Mouse (Mus musculus): ENCODE data around the gene Cox6a1.
"Not testable (repeated sequence)": the region's sequence is repeated elsewhere in the genome, so short reads cannot be mapped to it uniquely, and the experiment has no call there.

Cox6a1 gene

DNA sequence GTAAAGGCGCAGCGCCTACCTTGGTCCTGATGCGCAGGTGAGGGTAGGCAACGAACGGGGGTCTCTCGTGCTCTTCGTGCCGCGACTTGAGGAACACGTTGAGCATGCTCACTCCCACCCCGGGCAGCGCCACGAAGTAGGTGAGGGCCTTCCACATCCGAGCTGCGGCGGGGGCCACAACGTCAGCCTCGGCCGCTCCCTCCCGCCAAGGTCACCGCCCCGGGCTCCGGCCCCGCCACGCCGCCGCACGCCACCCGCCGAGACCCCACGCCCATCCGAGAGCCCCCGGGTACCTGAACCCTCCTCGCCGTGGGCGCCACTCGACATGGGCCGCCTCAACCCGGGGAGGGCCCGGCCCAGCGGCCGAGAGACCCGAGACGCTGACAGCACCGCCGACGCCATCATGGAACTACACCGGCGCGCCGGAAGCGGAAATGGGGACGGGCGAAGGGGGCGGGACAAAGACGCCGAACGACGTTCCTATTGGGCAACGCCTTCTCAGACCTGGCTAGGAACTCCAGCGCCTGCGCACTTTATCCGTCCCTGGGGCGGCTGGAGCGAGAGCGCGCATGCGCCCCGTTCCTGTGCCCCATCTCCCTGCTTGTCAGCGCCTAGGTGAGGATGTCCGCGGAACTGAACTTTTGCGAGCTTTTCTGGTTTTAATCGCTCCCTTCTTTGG is at the start of gene Cox6a1:
TSS of gene Cox6a1 (minus strand) at position 436 of the 679 bp plus-strand sequence.
- DNase-seq (ENCODE audit: low spot score in 2 of 2) = peak; percentile 97 to 99

DNA sequence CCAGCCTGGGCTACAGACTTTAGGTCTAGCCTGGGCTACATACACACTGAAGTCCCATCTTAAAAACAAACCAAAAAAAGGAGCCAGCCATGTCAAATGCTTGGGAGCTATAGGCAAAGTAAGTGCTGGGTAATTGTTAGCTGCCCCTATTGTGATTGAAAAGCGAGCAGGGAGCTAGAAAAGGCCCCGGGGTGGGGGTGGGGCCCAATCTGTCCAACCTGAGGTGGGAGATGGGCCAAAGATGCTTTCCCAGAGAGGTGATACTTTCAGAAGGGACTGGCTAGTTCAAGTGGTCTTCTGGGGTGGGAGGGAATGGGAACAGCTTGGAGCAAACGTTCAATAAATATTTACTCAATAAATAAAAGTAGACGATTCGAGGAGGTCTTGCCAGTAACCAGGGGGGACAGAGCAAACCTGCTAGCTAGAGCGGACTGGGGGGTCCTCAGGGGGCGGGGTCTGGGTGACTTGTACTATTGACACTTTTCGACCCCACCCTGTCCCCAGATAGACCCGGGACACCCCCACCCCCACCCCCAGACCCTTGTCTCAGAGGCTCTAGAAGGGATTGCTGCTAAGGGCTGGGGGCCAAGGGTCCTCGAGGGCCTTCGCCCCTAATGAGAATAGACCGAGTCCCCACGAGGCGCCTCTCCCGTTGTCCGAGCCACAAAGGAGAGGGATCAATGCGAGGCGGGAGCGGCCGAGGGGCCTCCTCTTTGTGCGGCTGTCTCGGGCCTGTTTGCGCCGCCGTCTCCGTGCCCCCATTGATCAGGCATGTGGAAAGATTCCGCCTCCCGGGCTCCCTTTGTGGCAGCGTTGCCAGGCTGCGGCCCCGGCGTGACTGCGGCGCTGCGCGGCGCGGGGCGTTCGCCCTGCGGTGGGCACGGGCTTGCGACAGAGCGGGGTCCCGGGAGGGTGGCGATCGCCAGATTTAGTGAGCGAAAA is 49.3 kb upstream of the Cox6a1 start:
- no peak for DNase-seq (ENCODE audit: low spot score in 2 of 2)

DNA sequence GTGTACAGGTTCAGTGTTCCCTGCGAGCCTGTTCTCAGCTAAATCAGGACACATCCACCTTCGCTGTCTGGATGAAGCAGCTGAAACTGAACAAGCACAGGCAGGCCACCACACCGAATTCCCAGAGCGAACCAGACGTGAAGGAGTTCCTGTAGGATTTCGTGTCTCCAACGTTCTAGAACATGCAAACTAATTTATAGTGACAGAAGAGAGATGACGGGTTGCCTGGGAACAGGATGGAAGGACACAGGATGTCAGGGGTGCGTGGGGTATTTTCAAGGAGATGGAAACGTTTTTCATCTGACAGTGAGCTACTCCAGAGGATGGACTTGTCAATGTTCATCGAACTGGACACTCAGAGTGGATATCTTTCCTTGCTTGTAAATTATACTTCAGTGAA is 47.9 kb upstream of the Cox6a1 start:
- DNase-seq (ENCODE audit: low spot score in 2 of 2) = no peak

DNA sequence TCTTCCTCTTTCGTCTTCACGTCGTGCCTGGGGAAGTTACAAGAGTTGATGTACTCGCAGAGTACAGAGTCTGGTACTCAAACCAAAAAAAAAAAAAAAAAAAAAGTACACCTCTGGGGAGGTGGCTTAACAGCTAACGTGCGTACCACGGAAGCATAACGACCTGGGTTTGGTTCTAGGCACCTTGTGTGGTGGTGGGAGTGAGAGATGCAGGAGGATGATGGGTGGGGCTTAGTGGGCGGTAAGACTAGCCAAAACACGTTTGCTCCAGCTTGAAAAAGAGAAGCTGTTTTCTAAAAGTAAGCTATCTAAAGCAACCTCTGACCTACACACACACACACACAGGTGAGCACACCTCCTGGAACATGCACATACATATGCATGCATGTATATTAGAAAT is 46.1 kb upstream of the Cox6a1 start:
- DNase-seq (ENCODE audit: low spot score in 2 of 2) = no peak

DNA sequence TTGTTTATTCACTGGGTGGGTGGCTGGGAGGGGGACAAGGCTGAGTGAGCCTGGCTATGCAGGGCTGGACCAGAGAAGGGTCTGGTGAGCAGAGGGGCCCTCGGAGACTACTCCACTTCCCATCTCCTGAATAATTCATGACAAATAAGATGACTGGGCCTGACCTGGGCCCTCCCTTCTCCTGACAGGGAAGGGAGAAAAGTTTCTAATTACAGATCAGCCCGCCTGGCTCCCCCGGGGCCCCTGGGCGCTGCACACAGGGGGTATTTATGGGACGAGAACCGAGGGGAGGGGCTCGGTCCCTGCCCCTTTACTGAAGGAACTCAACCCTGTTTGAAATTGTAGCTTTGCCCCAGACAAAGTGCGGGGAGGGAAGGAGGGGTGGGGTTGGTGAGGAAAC is 45.4 kb upstream of the Cox6a1 start:
- DNase-seq (ENCODE audit: low spot score in 2 of 2) = no peak

DNA sequence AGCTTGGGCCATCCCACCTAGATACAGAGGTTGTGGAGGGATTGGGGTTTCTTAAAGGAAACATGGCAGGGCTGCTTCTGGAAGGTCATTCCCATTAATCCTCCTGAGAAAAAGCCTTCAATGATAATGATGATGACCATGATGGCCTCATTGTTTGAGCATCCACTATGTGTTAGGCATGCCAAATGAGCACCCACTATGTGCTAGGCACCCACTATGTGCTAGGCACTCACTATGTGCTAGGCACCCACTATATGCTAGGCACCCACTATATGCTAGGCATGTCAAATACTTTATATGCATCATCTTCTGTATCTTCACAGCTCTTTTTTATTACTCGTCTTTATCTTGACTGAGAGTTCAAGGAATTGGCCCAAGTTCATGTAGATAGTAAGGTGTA is 44.2 kb upstream of the Cox6a1 start:
- no peak for DNase-seq (ENCODE audit: low spot score in 2 of 2)

DNA sequence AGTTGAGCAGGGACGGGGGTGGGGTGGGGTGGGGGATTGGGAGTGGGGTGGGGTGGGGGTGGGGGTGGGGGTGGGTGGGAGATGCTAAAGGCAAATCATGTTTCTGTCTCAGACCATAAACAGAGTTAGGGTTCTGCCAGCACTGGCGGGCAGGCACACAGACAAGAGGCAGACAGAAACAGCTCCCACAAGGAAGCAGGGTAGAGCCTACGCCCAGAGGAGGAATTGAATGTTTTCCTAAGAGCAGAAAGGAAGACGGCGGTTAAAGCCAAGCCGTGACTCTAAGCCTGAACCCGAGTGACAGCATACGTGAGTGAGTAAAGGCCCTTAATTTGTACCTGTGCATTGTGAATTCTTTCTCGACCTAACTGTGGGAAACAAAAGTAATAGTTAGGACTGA is 43.2 kb upstream of the Cox6a1 start:
- DNase-seq (ENCODE audit: low spot score in 2 of 2) = no peak

DNA sequence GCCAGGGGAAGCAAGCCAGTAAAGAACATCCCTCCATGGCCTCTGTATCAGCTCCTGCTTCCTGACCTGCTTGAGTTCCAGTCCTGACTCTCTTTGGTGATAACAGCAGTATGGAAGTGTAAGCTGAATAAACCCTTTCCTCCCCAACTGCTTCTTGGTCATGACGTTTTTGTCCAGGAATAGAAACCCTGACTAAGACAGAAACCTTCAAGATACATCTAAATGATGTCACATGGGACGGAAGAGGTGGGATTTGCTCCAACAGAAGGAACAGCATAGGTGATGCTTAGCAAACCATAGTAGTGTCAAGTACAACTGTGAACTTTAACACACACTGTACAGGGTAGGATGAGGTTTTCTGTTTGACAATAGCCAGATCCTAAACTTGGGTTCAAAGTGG is 30.1 kb upstream of the Cox6a1 start:
- DNase-seq (ENCODE audit: low spot score in 2 of 2) = not testable (repeated sequence)

DNA sequence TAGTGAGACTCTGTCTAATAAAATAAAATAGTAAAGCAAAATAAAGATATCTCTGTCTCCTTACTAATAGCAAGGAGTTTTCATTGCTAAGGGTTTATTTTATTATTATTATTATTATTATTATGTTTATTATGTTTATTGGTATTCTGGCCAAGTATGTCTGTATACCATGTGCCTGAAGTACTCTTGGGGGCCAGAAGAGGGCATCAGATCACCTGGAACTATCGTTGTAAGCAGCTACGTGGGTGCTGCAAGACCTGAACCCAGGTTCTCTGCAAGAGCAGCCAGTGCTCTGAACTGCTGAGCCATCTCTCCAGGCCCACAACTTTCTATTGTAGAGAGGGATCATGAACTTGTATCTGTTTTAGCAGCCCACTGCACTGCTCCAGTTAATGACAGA is 26.7 kb upstream of the Cox6a1 start:
- no peak for DNase-seq (ENCODE audit: low spot score in 2 of 2)

DNA sequence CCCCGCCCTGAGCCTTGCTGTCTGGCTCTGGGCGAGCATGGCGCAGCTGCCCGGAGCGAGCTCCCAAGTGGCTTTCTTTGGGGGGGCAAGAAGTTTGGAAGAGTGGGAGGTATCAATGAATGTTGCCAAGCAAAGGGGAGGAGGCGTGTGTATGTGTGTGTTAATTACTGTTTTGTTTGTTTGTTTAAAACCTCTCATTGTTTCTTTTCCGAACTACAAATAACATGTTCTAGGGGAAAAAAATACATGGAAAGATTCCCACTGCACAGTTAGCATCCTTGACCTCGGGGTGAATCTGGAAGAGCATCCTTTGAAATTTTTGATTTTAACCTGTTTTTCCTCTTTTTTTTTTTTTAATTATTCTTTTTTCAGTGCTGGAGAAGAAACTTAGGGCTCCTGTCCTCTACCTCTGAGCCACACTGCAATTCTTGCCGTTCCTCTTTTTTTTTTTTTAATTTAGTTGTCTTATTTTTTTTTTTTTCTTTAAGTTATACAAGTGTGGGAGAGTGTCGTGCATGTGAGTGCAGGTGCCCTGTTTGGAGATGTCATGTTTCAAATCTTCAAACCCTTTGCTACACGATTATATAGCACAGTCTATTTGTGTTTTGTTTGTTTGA is 25.5 kb upstream of the Cox6a1 start:
- DNase-seq (ENCODE audit: low spot score in 2 of 2) = no peak

DNA sequence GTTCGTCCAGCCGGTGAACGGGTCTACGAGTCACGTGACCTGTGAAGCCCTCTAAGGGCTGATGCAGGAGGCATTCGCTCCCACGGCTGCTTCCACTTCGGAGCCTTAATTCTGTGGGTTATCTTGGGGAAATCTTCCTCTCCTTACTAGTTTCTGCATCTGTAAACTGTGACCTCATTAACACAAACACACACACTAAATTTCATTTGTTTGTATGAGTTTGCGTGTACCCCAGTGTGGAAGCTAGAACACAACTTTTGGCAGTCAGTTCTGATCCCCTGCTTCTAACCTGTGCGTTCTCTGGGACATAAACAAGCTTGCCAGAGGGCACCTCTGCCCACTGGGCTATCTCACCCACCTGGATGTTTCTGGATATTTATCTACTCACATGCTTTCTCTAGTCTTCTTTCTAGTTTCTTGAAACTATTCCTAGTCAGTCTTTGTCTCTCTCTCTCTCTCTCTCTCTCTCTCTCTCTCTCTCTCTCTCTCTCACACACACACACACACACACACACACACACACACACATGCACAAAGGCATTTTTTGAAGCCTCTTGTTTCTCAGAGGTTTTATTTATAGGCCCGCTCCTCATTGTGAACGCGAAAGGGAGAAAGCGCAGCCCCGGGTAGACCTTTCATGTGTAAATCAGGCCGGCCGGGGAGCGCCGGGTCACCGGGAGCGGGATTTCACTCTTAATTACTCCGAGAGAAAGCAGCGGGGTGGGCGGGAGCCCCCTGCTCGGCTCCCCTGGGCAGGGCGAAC is 24.8 kb upstream of the Cox6a1 start:
- no peak for DNase-seq (ENCODE audit: low spot score in 2 of 2)

DNA sequence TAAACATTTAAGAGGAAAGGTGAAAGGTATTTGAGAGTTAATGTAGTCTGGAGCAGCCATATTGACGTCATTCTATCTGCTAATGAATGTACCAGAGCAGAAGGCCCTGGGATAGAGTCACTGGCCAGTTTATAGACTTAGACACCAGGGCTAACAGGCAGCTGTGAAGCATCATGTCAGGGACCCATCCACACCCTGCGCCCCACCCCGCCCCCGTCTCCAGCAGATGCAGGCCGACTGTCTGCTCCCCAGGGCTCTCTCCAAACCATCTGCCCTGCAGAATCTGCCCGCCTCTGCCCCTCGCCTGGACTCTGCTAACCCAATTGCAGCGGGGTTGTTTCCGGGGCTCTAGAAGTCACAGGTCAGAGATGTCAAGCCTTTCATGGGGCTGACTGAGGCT is 23.0 kb upstream of the Cox6a1 start:
- DNase-seq (ENCODE audit: low spot score in 2 of 2) = no peak

DNA sequence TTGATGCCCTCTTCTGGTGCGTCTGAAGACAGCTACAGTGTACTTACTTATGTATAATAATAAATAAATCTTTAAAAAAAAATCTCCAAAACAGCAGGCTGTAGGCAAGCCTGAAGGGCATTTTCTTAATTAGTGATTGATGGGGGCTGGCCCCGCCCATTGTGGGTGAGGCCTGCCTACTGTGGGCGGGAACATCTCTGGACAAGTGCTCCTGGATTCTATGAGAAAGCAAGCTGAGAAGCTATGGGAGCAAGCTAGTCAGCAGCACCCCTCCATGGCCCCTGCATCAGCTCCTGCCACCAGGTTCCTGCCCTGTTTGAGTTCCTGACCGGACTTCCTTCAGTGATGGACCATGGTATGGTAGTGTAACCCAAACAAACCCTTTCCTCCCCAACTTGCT is 16.0 kb upstream of the Cox6a1 start:
- DNase-seq (ENCODE audit: low spot score in 2 of 2) = no peak

DNA sequence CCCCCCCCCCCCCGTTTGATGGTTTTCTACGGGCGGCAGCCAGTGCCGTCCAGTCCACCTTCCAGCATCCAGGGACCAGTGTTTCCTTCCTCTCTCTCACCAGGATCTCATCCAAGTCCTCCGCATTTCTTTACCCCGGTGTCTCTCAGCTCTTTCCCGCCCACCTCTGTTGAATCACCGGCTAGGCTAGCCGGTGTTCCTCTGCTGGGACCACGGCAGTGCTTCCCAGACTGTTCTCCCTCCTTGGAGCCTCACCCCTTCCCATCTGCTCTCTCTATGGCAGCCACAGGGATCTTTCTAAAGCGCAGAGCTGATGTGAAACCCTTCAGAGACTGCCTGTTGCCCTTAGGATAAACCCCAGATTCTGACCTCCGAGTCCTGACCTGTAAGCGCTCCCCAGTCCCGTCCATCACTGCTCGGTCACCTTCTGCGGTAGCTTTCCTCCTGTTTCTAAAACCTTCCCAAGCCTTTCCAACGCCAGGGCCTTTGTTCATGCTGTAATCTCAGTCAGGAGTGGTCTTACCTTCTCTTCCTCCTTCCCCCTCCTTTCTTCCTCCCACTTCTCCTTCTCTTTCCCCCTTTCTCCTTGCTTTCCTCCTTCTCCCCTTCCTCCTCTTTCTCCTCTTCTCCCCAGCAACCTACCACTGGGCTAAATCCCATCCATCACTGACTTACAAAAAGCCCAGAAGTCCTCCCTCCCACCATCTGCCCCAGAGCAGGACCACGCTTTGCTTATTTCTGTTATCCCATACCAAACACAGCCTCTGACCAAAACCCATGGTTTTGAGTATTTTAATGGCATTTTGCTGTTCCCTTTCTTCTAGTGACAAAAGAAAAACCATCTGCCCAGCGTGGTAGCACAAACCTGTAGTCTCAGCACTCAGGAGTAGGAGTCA is 14.3 kb upstream of the Cox6a1 start:
- no peak for DNase-seq (ENCODE audit: low spot score in 2 of 2)

DNA sequence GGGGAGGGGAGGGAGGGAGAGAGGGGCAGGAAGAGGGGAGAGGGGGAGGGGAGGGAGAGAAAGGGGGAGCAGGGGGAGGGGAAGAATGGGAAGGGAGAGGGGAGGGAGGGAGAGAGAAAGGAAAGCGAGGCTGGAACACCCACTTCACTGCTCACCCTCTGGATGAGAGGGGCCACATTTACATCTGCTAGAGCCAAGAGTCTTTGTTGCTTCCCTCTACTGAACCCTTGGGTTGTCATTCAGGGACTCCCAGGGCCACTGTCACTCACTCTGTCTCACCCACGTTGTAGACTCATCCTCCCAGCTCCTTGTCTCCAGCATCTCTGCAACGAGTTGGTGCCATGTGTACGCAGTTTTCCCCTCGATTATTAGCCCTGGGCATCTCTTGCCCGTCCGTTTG is 13.4 kb upstream of the Cox6a1 start:
- no peak for DNase-seq (ENCODE audit: low spot score in 2 of 2)

DNA sequence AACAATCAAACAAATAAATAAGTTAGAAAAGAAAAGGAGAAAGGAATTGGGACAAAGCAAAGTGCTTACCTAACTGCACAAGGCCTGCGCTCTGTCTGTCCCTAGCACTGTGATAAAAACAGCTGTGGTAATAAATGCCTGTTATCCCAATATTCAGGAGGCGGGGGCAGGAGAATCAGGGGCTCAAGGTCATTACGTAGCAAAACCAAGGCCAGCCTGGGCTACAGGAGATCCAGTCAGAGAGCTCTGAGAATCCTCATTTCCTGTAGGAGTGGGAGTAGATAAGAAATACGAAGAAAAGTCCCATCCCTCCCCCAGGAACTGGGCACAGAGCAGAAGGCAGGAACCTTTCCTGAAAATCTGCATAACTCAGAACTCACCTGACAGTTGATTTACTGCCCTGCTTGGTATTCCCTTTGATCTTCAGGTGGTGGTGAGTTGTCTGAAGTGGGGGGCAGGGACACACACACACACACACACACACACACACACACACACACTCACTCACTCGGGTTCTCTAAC is 11.1 kb upstream of the Cox6a1 start:
- DNase-seq (ENCODE audit: low spot score in 2 of 2) = no peak

DNA sequence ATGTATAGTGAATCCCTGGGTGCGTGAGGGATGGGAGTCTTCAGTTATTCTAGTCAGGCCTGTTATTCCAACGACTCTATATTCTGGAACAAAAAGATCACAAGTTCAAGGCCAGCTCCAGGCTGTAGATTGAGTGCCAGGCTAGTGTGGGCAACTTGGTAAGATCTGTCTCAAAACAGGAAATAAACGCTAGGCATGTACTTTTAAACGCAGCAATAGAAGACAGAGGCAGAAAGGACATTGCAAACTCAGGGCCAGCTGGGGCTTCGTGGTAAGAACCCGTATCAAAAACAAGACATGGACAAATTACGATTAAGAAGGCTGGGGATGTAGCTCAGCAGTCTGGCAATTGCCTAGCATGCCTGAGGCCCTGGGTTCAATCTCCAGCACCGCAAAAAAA is 10.7 kb upstream of the Cox6a1 start:
- DNase-seq (ENCODE audit: low spot score in 2 of 2) = no peak

DNA sequence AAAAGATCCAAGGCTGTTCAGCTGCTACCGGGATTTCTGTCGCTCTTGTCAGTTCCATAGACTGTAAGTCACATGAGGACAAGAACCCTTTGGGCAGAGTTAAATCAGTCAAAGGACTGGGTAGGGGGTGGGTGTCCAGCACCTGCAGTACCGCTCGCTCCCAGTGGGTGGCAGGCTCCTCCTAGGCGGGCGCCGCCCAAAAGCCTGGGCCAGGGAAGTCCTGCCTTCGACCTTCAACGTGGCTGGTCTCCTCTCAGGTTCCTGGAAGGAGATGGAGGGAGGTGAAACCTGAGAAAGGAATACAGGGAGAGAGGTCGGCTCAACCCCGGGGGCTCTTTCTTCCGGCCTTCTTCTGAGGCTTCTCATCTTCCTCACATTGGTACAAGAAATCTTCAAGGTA is 10.1 kb upstream of the Cox6a1 start:
- peak; percentile 60 to 63 for DNase-seq (ENCODE audit: low spot score in 2 of 2)

DNA sequence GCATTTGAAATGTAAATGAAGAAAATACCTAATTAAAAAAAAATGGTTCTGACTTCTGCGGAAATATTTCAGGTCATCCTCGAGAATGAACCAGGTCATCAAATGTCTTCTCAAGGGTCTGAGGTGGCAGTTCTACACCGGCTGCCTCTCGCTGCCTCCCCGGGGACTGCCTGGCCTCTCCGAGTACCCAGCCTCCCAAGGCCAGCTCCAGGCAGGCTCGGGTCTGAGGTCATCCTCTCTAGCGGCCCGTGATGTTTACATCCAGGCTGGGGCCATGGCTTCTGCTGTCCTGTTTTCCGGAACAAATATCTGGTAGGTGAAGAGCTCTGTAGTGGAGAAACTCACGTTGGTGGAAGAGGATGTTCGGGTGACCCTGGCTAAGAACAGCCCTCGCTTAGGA is 6.3 kb upstream of the Cox6a1 start:
- no peak for DNase-seq (ENCODE audit: low spot score in 2 of 2)

DNA sequence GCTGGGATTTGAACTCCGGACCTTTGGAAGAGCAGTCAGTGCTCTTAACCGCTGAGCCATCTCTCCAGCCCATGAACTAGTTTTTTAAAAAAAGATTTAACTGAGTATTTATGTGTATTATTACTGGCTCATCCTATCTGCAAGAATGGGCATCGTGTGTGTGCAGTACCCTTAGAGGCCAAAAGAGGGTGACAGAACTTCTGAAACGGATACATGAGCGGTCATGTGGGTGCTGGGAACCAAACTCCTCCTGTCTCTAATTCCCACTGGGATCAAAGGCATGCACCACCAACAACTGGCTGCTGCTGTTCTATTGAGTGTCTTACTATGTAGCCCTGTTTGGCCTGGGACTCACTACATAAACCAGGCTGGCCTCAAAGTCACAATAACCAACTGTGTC is 2.6 kb upstream of the Cox6a1 start:
- DNase-seq (ENCODE audit: low spot score in 2 of 2) = no peak

DNA sequence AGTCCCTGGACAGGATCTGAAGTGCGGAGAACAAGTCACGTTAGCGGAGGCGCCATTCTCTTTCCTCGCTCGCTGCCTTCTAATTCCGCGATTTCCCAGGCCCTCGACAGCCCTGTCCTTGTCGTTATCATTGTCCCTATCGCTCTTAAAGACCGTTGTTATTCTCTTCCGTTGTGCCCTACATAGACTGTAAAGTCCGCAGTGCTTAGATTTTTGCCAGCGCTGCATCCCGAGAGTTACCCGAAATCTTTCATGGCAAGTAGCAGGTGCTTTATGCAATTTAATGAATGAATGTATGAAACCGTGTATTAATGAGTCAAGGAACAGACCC is 409 bp upstream of the Cox6a1 start:
- DNase-seq (ENCODE audit: low spot score in 2 of 2) = no peak
